Mouse (Mus musculus) layer of hippocampus, adult 18-20 months (tissue): ENCODE data around the gene Med27. TPM values are rescaled to one million over a fixed set of nuclear protein-coding genes. Genes with fewer than 3 reads are reported as not detected.

Source experiments
- DNase-seq, 2 experiments: peaks; one replicate each; pipeline ENCODE4 v3.0.0; 2022; ENCODE audit warnings: low spot score in 2 of 2
- total RNA-seq, 2 experiments: library from RNA; stranded (reverse); gene quantifications; 2 replicates each; pipeline ENCODE4 v1.2.3; 2021

Gene Med27
- total RNA-seq, 2 experiments from 2014 or later = 48.2 to 49.0 TPM

DNA sequence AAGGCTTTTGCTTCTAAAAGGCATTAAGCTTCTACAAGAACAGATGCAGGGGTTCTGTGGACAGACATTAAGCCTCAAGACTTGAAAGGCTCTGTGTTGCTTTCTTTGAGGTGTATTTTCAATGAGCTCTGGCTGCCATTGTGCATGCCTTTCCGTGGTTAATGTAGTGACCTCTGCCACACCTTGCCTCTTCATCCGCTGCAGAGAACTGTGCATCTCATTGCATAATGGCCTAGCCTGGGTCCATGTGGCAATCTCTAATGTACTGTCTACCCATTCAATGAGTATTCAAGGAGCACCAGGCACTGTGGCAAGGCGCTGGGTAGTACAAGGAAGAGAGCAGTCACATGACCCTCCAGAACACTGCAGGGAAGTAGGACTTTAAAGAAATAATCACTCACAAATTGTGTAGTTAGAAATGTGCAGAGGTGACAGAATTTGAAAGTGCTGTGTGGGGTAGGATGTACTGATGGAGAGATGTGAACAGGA, 119.1 kb downstream of the Med27 start:
- DNase-seq = no peak

DNA sequence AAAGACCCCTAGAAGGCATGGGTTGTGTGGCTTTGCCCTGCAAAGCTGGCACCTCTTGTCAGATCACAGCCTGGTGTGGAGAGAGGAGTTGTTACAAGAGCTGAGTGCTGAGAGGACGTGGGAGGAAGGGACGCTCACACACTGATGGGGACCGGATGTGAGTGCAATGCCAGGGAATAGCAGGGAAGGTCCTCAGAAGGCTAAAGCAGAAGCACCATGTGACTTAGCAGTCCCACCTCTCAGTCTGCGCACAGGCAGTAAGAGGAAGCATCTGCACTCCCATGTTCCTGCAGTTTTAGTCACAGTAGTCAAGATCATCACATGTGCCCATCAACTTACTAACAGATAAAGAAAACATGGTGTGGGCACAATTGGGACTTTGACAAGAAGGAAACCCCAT, 119.8 kb downstream of the Med27 start:
- no peak for DNase-seq

DNA sequence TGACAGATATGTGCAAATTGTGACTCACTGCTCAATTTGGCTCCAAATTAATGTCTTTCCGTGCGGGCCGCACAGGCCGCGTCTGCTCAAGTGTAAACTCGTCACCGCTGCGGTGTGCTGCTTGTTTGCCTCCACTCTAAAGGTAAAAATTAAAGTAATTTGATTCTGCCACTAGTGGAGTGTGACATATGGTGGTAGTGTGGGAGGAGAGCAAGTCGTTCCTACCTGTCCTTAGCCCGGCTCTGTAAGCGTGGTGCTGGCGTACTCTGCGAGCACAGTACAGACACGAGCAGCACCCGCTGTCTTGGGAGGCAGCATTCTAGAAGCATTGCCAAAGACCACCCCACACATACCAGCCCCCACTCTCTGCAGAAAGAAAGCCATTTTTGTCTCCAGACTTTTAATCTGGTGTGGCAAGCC, 121.9 kb downstream of the Med27 start:
- DNase-seq = peak; percentile 66 to 82

DNA sequence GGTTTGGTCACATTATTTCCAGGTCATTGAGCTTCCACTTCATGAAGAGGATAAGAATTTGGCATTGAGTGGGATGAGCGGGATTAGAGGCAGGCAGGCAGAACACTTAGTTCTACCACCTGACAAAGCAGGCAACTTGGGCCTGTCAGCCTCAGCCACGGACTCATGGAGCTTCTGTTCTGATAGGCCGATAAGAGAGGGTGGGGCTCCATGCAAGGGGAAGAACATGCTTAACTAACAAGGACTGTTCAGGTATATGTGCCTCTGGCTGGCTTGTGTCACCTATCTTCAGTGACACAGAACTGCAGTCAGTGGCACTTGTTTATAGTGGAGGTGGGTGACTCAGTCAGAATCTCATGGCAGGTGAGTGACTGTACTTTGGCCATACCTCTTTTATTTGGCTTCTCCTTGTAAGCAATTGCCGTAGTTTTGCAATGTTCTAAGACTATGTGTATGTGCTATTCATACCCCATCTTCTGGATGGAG, 126.4 kb downstream of the Med27 start:
- DNase-seq = no peak

DNA sequence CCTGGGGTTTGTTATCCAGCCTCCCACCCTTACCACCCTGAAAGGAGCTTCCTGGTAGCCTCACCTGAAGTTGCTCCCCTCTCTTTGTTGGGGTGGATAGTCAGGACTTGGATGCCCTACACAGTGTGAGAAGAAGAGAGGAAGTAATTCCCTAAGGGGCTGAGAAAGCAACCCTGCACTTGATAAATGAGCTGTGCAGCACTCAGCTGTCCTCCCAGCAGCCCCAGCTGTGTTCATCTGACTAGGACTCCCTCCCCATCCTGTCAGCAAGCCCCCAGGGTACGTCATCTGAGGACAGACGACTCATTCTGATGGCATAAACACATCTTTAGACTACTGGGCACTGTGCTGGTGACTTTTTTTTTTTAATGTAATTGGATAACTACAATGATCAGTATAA, 127.3 kb downstream of the Med27 start:
- DNase-seq = no peak

DNA sequence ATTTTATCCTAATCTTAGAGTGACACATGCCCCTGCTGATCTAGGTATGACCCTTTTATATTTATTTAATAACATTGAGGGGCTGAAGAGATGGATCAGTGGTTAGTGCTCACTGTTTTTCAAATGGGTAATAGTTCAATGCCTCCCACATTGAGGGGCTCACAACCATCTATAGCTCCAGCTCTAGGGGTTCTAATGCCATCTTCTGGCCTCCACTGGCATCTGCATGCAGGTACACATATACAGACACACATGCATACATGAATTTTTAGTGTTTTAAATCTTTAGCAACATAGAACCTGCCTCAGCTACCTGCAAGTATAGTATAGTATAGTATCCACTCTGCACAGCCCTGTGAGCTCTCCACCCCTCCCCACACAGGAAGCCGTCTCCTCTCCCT, 130.1 kb downstream of the Med27 start:
- DNase-seq = no peak

DNA sequence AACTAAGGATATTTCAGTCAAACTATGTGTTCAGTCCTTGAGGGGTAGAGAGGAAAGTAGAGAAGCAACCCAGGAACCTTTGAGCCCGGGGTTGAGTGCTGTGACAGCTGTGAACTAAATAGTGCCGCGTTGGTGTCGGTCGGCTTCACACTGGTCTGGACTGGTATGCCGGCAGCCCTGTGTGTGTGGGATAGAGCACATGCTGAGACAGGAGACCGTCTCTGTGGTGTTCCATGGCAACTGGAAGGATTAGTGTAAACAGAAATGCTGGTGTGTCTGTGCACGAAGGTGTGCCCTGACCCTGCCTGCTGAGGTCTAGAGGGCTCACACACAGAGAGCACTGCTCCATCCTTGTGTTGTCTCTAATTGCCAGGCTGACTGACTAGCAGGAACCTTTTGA, 135.2 kb downstream of the Med27 start:
- DNase-seq = no peak

DNA sequence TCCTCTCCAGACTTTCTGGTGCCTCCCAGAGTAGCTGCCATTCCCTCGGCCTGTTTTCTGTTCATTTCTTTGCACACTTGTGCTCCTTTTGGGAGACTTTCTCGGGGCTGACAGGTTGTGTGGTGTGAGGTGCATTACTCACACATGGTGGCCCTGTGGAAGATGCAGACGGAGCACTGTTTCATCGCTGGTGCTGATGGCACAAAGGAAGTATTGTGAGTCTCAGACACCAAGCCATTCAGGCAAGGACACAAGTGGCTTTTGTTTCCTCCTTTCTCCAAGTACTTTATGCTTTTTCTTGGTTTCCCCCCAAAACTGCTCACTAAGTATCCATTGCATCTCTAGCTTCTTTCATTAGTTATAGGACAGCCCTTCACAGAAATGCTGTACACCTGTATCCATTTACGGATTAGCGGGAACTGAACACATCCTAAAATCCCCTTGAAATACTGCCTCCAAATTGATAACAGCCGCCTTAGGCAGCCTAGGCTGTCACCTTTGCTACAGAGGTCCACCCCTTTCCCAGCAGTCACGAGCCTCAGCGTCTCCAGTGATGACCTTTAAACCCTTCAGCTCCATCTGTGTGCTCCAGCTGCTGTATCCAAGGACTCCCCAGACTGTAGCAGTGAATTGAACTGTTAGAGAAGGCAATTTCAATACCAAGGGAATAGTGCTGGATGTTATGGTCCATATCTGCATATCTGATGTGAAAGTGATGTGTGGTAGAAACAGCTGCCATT, 136.5 kb downstream of the Med27 start:
- no peak for DNase-seq

DNA sequence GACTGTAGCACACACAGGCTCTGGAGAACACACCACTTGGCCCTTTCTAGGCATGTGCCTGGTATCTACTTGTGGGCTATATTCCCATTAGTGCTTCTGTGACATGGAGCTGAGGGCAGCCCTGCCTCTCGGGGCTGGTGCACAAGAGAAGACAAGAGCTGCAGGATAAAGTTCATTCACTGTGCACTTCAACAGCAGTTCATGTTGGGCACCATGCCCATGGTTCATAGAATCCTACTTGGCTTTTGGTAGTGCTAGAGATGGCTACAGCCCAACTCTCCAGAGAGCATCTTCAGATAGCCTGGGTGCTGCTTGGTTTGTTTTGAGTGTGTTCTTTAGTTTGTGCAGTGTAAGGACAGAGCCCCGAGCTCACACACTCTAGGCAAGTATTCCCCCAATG, 138.9 kb downstream of the Med27 start:
- DNase-seq = no peak

DNA sequence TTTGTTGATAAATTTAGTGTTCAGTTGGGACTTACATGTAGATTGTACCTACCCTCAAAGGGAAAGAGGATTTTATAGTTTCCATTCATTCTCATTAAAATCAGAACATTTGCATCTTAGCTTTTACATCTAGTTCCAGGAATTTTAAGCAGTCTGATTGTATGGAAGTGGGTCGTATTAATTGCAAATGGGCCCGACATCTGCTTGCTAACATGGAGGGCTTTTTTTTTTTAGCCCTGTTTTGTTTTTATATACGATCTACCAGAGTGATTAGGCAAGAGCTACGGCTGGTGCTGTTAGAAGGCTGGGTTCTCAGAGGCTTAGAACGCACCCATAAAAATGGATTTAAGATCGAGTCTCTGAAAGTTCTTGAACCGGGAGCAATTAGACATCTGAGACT, 139.9 kb downstream of the Med27 start:
- DNase-seq = no peak

DNA sequence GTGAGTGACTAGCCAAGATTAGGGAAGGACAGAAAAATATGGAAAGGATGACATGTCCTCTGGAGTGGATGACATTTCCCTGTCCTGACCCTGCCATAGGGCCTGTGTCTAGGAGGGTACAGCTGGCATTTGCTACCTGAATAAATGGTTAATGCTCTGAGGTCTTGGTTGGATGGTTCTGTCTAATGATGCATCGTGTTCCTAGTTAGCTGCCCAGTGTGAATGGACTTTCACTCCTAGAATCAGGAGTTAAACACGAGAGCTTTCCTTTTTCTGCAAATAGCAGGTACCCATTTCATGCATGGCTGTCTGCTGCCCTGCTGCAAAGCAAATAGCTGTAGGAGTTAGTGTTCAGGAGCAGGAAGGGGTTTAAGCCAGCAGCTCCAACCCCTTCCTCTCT, 141.0 kb downstream of the Med27 start:
- no peak for DNase-seq

DNA sequence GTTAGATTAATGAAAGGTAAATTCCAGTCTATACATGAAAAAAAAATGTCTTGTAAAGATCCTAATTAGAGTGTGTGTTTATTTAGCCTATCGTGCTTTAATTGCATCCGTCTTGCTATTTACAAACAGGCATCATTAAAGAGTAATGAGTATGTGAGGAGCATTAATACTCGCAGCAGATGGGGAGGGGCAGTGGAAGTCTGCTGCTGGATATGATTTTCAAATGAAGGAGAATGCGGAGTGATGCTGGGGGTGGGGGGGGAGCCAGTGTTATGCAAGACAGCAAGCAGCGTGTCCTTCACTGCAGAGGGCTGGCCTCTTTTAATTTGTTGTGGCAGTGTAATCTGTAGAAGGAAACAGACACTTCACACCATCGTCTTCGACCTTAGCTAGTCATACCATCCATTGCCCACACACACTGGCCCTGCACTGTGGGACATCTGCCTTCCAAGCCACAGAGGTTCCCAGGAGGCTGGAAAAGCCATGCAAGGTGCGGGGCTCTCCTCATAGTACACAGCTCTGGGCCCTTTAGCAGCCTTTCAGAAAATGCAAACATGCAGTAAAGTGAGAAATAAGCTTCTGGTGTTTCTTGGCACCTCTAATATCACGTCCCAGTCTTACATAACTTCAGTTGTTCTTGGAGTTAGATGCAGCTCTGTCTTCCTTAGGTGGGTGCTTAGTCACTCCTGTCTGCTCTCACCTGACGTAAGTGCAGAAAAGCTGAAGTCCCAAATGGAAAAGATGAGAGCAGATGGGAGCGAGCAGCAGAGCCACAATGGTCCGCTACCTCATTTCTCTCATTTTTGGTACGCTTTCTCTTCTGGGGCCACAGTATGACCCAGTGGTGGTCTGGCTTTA, 142.0 kb downstream of the Med27 start:
- DNase-seq = no peak

DNA sequence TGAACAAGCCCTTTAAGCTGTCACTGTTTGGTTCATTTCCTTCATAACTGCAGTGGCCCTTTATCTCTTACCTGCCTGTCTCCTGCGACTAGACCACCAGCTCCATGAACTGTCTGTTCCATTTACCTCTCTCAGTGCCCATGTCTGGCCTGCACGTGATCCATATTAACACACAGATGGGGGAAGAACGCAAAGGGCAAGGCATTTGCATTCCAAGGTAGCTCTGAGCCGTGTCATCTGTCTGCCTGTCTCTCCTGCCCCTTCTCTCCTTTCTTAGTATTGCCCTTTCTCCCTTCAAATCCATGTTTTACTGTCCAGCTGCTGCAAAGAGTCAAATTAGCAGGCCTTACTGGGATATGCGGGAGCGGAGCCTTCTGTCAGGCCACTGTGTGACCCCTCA, 145.0 kb downstream of the Med27 start:
- no peak for DNase-seq

DNA sequence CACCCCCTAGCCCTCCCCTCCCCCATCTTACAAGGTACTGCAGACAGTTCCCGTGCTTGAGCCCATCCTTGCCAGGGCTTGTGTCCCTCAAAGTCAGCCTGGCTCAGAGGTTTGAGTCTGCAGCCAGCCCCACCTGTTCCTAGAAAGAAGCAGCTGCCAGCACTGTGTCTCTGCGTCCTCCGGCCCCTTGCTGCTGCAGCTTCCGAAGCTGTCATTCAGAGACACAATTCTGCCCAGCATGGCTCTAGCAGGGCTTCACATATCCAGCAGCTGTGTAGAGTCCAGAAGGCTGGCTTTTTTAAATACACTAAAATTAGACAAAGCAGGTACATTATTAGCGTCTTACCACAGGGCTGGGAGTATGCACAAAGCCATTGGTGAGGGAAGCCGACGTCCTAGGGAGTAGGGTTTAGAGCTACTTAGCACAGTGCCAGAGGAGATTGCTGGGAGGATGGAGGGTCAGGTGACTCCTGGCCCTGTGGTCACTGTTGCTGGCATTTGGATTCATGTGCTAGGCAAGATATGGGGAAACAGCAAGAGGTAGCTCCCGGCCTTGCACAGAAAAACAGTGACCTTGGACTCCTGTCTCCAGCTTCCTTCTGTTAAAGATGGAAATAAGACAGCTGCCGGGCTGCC, 146.9 kb downstream of the Med27 start:
- no peak for DNase-seq

DNA sequence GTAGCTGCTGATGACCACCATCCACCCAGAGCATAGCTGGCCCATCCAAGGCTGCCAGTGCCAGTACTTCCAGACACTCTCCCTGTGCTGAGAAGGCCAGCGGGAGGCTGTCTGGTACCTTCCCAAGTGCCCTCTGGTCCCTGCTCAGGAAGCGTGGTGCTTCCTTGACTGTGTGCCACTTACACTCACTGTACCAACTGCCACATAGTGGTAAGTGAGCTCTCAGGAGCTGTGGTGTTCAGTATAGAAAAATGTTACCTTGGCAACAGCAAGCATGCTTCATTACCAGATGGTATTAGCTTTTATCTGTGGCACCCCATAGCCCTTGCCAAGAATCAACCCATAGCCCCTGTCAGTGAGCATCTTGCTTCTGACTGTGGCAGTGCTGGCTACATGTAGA, 148.7 kb downstream of the Med27 start:
- peak; percentile 43 to 73 for DNase-seq

DNA sequence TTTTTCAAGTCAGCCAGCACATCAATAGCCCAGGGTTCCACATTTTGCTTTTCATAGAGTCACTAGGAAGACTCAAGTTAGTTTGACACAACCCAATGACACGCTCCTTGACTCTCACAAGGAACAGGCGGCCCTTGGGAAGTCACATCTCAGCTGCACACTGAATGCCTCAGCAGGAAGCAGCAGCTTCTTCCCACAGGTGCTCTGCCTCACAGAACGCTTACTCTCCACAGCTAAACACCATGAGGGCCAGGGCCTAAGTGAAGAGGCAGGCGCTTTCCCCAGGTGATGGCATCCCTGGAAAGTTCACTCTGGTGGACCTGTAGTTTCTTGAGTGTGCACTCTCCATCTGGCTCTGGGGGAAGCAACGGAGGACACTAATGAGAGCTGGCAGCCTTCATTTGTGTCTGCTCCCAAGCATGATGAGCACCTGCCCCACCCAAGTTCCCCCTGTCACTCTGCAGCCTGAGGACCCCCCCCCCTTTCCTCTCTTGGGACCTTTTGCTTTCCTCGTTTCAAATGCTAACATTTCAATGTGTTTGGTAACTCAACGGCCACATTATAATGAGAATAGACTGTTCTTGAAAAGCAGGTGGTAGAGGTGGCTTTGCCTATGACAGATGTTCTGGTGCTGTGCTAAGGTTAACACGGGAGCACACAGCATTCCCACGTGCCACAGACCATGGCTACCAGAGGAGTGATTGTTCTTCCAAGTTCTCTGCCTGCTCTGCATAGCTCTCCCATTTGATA, 154.2 kb downstream of the Med27 start:
- DNase-seq = no peak

DNA sequence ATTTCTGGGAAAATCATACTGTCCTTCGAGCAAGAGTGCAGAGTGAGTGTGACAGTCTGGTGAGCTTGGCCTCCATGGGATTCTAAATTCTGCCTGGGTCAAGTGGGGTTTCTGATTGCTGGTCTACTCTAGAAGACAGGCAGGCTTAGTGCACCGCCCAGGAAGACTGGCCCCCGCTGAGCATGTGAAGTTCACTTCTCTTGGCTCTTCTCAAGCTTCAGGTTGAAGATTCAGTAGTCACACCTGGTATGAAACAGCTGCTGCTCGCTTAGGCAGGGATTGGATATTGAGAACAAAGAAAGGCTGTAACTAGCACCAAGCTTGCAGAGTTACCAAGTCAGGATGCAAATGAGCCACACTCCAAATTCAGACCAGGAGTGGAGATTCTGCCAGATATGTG, 154.8 kb downstream of the Med27 start:
- DNase-seq = no peak

DNA sequence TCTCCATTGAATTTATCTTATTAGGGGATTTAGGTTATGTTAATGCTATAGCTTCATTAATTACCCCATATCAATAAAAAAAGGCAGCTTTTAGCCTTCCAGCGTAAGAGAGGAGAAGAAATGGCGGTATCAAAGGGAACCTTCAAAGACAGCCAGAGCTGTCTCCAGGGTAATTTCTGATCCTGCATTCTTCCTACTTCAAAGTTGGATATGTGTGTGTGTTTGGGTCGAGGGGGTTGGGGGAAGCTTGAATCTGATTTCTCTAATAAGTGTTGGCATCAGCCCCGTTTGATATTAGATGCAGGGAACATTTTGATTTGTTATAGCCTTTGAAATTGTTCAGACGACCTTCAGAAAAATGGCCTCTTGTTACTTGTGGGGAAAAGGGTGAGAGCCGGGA, 158.2 kb downstream of the Med27 start:
- no peak for DNase-seq

DNA sequence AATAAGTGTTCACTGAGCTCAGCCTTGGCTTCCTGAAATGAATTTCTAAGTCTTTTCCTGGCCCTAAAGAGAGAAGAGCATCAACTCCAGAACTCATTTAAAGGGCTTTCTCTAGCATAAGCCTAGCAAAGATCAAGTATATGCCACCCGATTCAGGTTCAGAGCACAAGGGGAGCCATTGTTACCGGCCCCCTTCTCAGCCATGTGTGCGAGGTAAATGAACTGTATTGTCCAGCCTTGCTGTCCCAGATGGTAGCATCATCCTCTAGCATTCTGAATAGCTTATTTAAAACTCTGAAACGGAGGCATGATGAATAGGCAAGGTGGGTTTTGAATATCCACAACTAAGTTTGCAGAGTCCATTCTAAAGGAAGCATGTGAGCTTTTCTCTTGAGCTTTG, 159.8 kb downstream of the Med27 start:
- no peak for DNase-seq

DNA sequence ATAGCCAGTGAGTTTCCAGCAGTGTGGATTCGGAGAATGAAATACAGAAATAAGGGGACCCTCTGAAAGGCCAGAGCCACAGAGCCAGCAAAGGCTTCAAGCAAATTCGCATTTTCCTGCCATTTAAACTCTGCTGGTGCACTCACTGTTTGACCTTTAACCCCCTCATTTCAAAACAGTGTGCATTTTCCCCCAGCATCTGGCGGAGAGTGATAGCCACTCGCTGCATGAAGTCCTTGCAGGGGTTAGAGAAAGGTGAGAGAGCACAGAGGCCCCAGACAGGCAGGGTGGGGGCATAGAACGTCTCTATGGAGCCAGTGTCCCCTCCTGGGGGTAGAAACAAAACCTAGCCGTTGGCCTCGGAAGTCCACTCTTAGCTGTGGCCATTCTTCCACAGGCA, 166.5 kb downstream of the Med27 start:
- DNase-seq = no peak

DNA sequence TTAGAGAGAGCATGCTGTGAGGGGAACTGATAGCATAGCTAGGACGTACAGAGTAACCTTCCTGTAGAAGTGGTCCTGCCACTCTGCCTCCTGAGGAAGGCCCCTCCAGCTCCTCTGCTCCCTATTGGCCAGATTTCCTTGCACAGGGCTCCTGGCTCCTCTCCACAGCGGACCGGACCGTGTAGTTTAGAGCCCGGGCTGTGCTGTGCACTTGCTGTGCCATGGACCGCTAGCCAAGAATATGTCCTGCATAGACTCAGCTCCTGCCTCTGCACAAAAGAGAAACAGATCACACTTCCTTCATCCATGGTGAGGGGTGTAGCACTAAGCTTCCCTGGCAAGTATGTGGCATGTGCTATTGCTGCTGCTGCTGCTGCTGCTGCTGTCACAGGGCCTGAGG, 168.2 kb downstream of the Med27 start:
- no peak for DNase-seq
